Mouse (Mus musculus): ENCODE measurements around the gene Gm12184. TPM values are rescaled to one million over a fixed set of nuclear protein-coding genes. Genes with fewer than 3 reads are reported as not detected.
"Not testable (repeated sequence)": the region's sequence is repeated elsewhere in the genome, so short reads cannot be mapped to it uniquely, and the experiment has no call there.

Gene Gm12184
- total RNA-seq (2015; ENCODE audit: low replicate concordance) (2.9 TPM in 1 of 2 replicates, not detected in the other), total RNA-seq (2017; ENCODE audit: low replicate concordance) (9.6 TPM in 1 of 2 replicates, not detected in the other)

DNA sequence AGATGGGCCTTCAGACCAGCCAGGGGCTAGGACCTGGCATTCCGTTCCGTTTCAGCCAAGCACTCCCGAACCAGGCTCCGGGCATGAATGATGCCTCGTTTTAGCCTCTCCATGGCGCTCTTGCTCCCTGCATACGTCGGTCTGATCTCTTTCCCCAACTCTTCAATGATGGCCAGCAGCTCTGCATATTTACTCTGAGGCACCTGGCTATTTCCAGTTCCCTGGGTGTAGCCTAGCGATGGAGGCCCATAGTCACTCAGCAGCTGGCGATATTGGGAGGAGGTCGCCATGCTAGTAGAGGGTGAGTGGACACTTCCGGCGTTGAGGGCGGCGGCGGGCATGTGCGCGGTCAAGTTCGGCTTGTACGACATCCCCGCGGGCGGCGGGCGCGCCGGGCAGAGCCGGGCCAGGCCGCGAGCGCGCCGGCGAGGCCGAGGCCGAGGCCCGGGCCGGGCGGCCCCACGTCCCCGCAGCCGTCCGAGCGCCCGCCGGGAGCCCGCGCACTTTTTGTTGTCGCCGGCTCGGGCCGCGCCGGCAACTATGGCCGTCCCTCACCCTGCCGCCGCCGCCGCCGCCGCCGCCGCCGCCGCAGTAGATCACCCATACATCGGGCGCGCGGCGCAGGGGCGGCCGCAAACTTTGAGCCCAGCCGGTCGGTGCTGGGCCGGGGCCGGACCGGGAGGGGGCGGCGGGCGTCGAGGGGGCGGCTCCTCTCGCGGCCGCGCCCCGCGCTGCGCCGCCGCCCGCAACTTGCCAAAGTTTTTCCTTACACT lies at the start of gene Gm12184, which contains the start of gene Trim7:
Gm12184 (minus strand) TSS at position 677 of the 773 bp plus-strand sequence.
Trim7 (plus strand) TSS at position 162 of the 773 bp plus-strand sequence.
- ATAC-seq (replicated peaks; ENCODE audit: low FRiP score, poor library complexity, severe bottlenecking), result peak; percentile 62

DNA sequence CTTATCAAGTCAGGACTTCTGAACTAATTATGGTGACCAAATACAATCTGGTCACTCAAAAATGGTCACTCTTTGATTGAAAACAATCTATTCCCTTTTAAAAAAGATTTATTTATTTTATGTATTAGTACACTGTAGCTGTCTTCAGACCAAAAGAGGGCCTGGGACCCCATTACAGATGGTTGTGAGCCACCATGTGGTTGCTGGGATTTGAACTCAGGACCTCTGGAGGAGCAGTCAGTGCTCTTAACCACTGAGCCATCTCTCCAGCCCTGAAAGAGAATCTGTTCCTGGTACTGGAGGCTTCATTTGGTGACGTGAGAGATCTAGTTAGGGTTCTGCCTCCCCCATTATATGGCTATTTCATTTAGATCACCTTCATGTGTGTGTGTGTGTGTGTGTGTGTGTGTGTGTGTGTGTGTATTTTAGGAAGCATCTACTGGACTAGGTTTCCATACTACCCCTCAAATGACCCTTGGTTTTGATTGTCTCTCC lies 48.9 kb upstream of the Gm12184 start:
- not testable (repeated sequence) for ATAC-seq (replicated peaks; ENCODE audit: low FRiP score, poor library complexity, severe bottlenecking)

DNA sequence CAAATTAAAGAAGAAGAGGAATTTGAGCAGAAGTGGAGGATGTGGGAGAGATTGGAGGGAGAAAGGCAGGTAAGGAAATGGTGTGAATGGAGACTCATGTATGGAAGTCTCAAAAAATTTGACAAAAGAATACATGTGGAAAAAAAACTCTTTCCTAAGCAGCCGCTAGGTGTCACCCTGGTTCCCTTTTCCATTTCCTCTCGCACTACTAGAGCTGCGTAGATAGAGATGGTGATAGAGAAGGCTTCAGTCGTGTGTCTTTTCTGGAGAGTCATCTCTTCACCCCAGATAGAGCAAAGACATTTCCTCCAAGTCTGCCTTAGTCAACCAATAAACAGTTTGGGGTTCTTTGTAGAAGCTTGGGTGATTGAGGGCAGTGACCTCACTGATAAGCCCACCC lies 48.0 kb upstream of the Gm12184 start:
- ATAC-seq (replicated peaks; ENCODE audit: low FRiP score, poor library complexity, severe bottlenecking), result peak; percentile 33; the same call in 1 of the 2 replicates

- peak; percentile 68 for ATAC-seq (replicated peaks; ENCODE audit: low FRiP score, poor library complexity, severe bottlenecking)
Measured at GRCm38 (mm10) chr11:48873591-48874290, 47.3 kb upstream of the Gm12184 start.

- no peak for ATAC-seq (replicated peaks; ENCODE audit: low FRiP score, poor library complexity, severe bottlenecking)
Measured at GRCm38 (mm10) chr11:48872695-48873300, 46.3 kb upstream of the Gm12184 start.

- peak; percentile 40 for ATAC-seq (replicated peaks; ENCODE audit: low FRiP score, poor library complexity, severe bottlenecking)
Measured at GRCm38 (mm10) chr11:48871817-48872541, 45.5 kb upstream of the Gm12184 start.

DNA sequence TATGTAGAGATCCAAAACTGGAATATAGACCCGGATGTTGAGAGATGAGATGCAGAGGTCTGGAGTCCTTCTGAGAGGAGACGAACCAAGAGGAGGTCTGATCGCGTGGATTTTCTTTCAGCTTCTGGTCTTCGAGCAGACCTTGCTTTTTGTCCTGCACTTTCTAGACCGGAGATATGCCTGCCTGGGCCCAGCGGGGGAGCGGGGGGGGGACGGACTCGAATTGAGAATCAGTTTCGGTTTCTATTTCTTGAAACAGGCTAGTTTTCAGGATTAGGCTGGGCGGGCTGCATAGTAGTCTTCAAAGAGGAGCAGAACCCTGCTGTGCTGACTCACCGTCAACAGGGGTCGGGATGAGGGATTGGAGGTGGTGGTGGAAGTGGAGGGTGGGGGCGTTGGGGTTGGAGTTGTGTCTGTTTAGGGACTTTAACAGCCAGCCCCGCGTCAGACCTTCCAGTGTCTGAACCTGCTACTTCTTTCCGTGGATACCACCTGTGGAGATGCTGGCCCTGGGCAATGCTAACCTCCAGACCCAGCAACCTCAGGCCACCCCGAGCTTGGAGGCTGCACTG lies 44.8 kb upstream of the Gm12184 start, which contains the start of gene Irgm1:
Irgm1 (minus strand) TSS at position 483 of the 572 bp plus-strand sequence.
- ATAC-seq (replicated peaks; ENCODE audit: low FRiP score, poor library complexity, severe bottlenecking), result peak; percentile 51

- peak; percentile 12; the same call in 1 of the 2 replicates for ATAC-seq (replicated peaks; ENCODE audit: low FRiP score, poor library complexity, severe bottlenecking)
Measured at GRCm38 (mm10) chr11:48870781-48871180, 44.3 kb upstream of the Gm12184 start.

GRCm38 (mm10) chr11:48869380-48870110 lies 43.1 kb upstream of the Gm12184 start:
- ATAC-seq (replicated peaks; ENCODE audit: low FRiP score, poor library complexity, severe bottlenecking), result no peak

DNA sequence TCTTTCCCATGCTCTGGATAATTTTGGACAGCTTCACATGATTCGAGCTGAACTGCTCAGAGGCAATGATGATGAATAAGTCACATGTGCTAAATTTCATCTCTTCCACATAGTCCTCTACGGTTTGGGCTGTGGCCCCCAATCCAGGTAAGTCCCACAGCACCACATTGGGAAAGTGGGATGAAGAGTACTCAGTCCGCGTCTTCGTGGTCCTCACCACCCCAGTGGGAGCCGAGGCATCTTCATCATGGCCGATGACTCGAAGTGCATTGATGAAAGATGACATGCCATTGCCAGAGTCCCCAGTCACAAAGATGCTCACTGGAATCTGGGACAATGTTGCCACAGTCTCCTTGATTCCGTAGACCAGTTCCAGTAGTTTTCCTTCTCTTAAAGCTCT lies 40.0 kb upstream of the Gm12184 start:
- ATAC-seq (replicated peaks; ENCODE audit: low FRiP score, poor library complexity, severe bottlenecking), result no peak

GRCm38 (mm10) chr11:48863808-48864207 lies 37.4 kb upstream of the Gm12184 start:
- no peak for ATAC-seq (replicated peaks; ENCODE audit: low FRiP score, poor library complexity, severe bottlenecking)

- ATAC-seq (replicated peaks; ENCODE audit: low FRiP score, poor library complexity, severe bottlenecking), result no peak
Measured at GRCm38 (mm10) chr11:48862784-48863319, 36.4 kb upstream of the Gm12184 start.

GRCm38 (mm10) chr11:48859014-48859413 lies 32.6 kb upstream of the Gm12184 start:
- no peak for ATAC-seq (replicated peaks; ENCODE audit: low FRiP score, poor library complexity, severe bottlenecking)

DNA sequence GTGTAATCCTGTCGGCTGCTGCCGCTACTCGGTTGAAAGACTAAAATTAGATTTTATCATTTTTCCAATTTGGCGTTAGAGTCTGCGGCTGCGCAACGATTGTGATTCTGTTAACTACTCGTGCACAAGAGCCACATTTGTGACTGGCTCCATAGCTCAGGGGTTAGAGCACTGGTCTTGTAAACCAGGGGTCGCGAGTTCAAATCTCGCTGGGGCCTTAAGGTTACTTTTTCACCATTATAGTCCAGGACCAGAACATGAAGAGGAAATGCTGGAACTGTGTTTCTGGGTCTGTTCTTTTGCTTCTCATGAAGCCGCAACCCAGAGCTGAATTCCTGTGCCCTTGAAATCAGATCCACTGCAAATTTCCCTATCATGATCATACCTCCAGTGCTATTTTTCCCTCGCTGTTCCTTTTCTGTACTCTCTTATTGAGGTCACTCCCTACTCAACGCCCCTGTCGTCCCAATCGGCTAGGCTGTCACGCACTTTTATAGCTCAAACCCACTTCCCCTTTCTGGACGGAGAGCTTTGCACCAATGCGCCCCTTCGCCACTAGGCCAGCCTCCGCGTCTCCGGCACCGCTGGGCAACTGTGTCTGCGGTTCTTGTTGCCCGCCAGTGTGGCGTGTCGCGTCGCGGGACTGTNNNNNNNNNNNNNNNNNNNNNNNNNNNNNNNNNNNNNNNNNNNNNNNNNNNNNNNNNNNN lies 27.2 kb upstream of the Gm12184 start:
- ATAC-seq (replicated peaks; ENCODE audit: low FRiP score, poor library complexity, severe bottlenecking), result peak; percentile 53

DNA sequence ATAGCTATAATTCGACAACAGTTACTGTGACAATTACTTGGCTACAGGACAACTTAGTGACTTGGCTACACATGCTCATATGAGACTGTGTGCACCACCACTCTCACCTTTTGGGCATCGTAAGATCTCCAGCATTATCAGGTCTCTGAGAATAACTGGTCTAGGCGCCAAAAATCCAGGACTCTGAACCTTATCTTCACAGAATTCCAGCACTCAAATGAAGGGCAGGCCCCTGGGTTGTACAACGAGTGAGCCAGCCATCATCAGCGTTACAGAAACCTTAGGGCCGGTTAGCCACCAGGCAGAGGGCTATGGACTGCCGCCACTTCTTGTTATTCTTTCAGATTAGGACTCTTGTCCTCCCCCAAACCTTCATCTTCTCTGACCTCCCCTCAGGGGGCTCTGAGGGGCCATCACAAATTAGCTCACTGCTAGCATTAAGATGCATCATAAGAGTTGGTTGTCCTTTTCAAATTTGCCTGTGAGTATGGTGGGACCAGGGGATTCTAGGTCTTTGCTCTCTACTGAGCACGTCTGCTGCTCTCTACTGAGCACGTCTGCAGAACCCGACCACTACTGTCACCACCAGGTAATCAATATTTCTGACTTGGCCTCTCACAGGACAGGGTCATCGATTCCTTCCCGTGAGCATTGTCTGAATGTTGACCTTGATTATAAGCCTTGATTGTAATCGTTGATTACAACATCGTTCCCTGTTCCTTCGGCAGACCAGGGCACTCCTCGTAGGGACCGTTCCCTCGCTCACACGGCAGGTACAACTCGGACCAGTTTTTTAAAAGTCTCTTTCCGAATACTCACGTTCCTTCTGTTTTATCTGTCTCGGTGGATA lies 26.4 kb upstream of the Gm12184 start:
- ATAC-seq (replicated peaks; ENCODE audit: low FRiP score, poor library complexity, severe bottlenecking), result no peak

DNA sequence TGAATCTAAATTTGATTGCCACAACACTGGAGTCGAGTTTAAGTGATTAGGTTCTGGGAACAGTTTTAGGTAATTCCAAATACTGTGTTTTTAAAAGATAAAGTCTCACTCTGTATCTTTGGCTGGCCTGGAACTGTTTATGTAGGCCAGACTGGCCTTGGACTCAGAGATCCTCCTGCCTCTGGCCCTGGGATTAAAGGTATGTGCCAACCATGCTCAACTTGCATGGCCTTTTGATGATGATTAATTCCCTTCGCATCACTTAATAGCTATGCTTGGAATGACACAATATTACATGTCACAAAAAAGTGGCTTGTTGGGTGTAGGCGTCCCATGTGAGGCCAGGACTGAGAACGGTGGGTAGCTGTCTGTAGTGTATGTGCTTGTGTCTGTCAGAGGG lies 25.7 kb upstream of the Gm12184 start:
- ATAC-seq (replicated peaks; ENCODE audit: low FRiP score, poor library complexity, severe bottlenecking), result no peak

Measured in erythroid progenitor cell, adult 5-6 weeks (primary cell).